Mouse (Mus musculus) forebrain, embryonic 10.5 days (tissue): ENCODE measurements around the gene Utp11. TPM values are rescaled to one million over a fixed set of nuclear protein-coding genes. Genes with fewer than 3 reads are reported as not detected.
"Not testable (repeated sequence)": the region's sequence is repeated elsewhere in the genome, so short reads cannot be mapped to it uniquely, and the experiment has no call there.

Experiments
- DNase-seq: peaks from one replicate; pipeline ENCODE4 v3.0.0-alpha.2; 2017; ENCODE audit warnings: low spot score; ENCODE audit errors: extremely low spot score
- H3K27ac ChIP-seq: fragments of 300-500 bp; sonication (generic); 2 replicates; pipeline ENCODE4 v1.5.1; 2016; ENCODE audit warnings: mild to moderate bottlenecking
- H3K27me3 ChIP-seq: fragments of 300-500 bp; sonication (generic); 2 replicates; pipeline ENCODE4 v1.6.1; 2016; ENCODE audit warnings: mild to moderate bottlenecking; ENCODE audit not compliant: poor library complexity, severe bottlenecking
- H3K36me3 ChIP-seq: fragments of 300-500 bp; sonication (generic); replicated peaks from 2 replicates; pipeline ENCODE4 v1.6.1; 2016; ENCODE audit warnings: mild to moderate bottlenecking, moderate library complexity
- H3K4me1 ChIP-seq: fragments of 300-500 bp; sonication (generic); 2 replicates; pipeline ENCODE4 v1.6.1; 2016
- H3K4me3 ChIP-seq: fragments of 300-500 bp; sonication (generic); 2 replicates; pipeline ENCODE4 v1.5.1; 2016; ENCODE audit warnings: mild to moderate bottlenecking, moderate library complexity
- H3K9me3 ChIP-seq: fragments of 300-500 bp; sonication (generic); 2 replicates; pipeline ENCODE4 v1.6.1; 2016; ENCODE audit warnings: mild to moderate bottlenecking, moderate library complexity
- WGBS: fragments of 180-500 bp; shearing (Covaris S2); methylation state at CpG from one replicate; pipeline ENCODE4 v1.1.7; 2016; 5-methylcytosine and 5-hydroxymethylcytosine counted together
- polyA plus RNA-seq: library from polyadenylated mRNA; unstranded; fragments of >200 nt; fragmentation: Nextera tagmentation; extraction: Ambion mirVana; gene quantifications from 2 replicates; pipeline ENCODE4 v1.2.1, GENCODE M21; 2016

Gene Utp11
- polyA plus RNA-seq, 1 experiment from 2014 or later, result 65.9 TPM

- Histone ChIP-seq H3K4me3 (no peak overlapping the region), H3K27me3 (peaks cover 21% of the 10 kb centered on the region), H3K27ac (0 out of 2 replicates have a peak overlapping the region, but pooled peaks have one; percentile 7), H3K4me1 (peaks cover 61% of the 10 kb centered on the region), H3K36me3 (peaks cover 21% of the 10 kb centered on the region), H3K9me3 (no peaks in the 10 kb centered on the region)
- 12% methylated on average over 5 of the region's 5 CpGs for WGBS
- peak; percentile 42 for DNase-seq
These were observed 17.4 kb upstream of the Utp11 start for GRCm38 (mm10) chr4:124710776-124711291.

- Histone ChIP-seq H3K36me3 (peaks cover 24% of the 10 kb centered on the region), H3K27me3 (peaks cover 27% of the 10 kb centered on the region)
- WGBS, result 3% methylated on average over 18 of the region's 18 CpGs
These were observed 16.6 kb upstream of the Utp11 start for GRCm38 (mm10) chr4:124709961-124710446.

GRCm38 (mm10) chr4:124708518-124709477, 15.4 kb upstream of the Utp11 start:
- Histone ChIP-seq H3K36me3 (peaks cover 24% of the 10 kb centered on the region), H3K9me3 (no peaks in the 10 kb centered on the region), H3K4me1 (peaks cover 68% of the 10 kb centered on the region), H3K4me3 (peak overlapping the region; percentile 47), H3K27me3 (peaks cover 27% of the 10 kb centered on the region), H3K27ac (peak overlapping the region; percentile 88)
- 2% methylated on average over 41 of the region's 41 CpGs for WGBS
- DNase-seq, result peak; percentile 84

More at GRCm38 (mm10) chr4:124709961-124710446, 16.6 kb upstream of the Utp11 start:
- peak; percentile 60 for DNase-seq
- peak overlapping the region; percentile 88 for H3K27ac ChIP-seq
- H3K4me3 ChIP-seq, result peak overlapping the region; percentile 47
- peaks cover 61% of the 10 kb centered on the region for H3K4me1 ChIP-seq
- H3K9me3 ChIP-seq, result no peaks in the 10 kb centered on the region

DNA sequence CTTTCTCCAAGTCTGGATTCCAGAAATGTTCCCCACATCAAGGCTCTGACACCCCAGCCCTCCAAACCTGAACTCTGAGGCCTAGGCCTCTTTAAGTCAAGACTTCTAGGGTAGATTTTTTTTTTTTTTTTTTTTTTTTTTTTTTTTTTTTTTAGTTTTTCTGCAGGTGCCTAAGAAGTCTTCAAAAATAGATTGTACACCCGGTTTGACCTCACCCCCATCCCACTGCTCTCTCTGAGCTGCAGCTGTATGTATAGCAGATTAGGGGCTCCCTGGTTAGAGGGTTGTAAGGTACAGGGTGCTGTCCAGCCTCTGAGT, 14.8 kb upstream of the Utp11 start:
- peak overlapping the region; percentile 88 for H3K27ac ChIP-seq
- H3K4me3 ChIP-seq, DNase-seq, H3K9me3 ChIP-seq: not testable (repeated sequence)
- peaks cover 24% of the 10 kb centered on the region for H3K36me3 ChIP-seq
- H3K4me1 ChIP-seq, result peaks cover 74% of the 10 kb centered on the region
- 14% methylated on average over 1 of the region's 1 CpGs for WGBS
- H3K27me3 ChIP-seq, result peaks cover 27% of the 10 kb centered on the region

GRCm38 (mm10) chr4:124707381-124708199, 14.2 kb upstream of the Utp11 start:
- not testable (repeated sequence) for H3K9me3 ChIP-seq, DNase-seq, H3K4me3 ChIP-seq
- peaks cover 27% of the 10 kb centered on the region for H3K27me3 ChIP-seq
- H3K4me1 ChIP-seq, result peaks cover 80% of the 10 kb centered on the region
- H3K27ac ChIP-seq, result peak overlapping the region; percentile 88
- peaks cover 24% of the 10 kb centered on the region for H3K36me3 ChIP-seq
- WGBS, result 88% methylated on average over 25 of the region's 25 CpGs

DNA sequence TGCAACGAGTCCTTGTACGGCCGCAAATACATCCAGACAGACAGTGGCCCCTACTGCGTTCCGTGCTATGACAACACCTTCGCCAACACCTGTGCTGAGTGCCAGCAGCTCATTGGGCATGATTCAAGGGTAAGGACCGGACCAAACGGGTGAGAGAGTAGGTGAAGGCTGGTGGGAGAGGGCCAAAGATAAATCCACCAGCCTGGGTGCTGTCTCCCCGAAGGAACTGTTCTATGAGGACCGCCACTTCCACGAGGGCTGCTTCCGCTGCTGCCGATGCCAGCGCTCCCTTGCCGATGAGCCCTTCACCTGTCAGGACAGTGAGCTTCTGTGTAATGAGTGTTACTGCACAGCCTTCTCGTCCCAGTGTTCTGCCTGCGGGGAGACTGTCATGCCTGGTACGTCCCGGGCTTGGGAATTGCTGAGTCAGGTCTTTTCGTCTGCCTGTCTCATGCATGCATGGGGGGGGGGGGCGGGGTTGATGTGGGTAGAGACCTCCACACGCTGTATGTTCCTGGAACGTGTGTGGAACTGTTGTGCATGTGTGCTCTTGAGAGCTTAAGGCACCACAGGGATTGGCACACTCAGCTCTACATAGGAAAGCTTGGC, 12.4 kb upstream of the Utp11 start:
- Histone ChIP-seq H3K36me3 (peaks cover 24% of the 10 kb centered on the region), H3K4me3 (peak overlapping the region; percentile 5; the same call in 1 of the 2 replicates), H3K9me3 (no peaks in the 10 kb centered on the region), H3K4me1 (peaks cover 94% of the 10 kb centered on the region), H3K27ac (peak overlapping the region; percentile 90), H3K27me3 (peaks cover 27% of the 10 kb centered on the region)
- DNase-seq, result no peak
- WGBS, result 92% methylated on average over 23 of the region's 23 CpGs

GRCm38 (mm10) chr4:124704797-124705474, 11.5 kb upstream of the Utp11 start:
- Histone ChIP-seq H3K36me3 (peaks cover 24% of the 10 kb centered on the region), H3K4me1 (peaks cover 94% of the 10 kb centered on the region), H3K27me3 (peaks cover 27% of the 10 kb centered on the region), H3K9me3 (no peaks in the 10 kb centered on the region), H3K27ac (peak overlapping the region; percentile 90), H3K4me3 (peak overlapping the region; percentile 39)
- WGBS, result 28% methylated on average over 11 of the region's 11 CpGs
- DNase-seq, result peak; percentile 38

GRCm38 (mm10) chr4:124703881-124704796, 10.7 kb upstream of the Utp11 start:
- H3K9me3 ChIP-seq, result no peaks in the 10 kb centered on the region
- H3K36me3 ChIP-seq, result peaks cover 24% of the 10 kb centered on the region
- 6% methylated on average over 6 of the region's 6 CpGs for WGBS
- peak; percentile 59 for DNase-seq
- peak overlapping the region; percentile 90 for H3K27ac ChIP-seq
- peak overlapping the region; percentile 39 for H3K4me3 ChIP-seq
- peaks cover 94% of the 10 kb centered on the region for H3K4me1 ChIP-seq
- peaks cover 27% of the 10 kb centered on the region for H3K27me3 ChIP-seq

GRCm38 (mm10) chr4:124703406-124703805, 10.0 kb upstream of the Utp11 start:
- no peak for DNase-seq
- WGBS, result 50% methylated on average over 2 of the region's 2 CpGs
- H3K9me3 ChIP-seq, result no peaks in the 10 kb centered on the region
- peaks cover 24% of the 10 kb centered on the region for H3K36me3 ChIP-seq
- H3K4me1 ChIP-seq, result peaks cover 89% of the 10 kb centered on the region
- H3K4me3 ChIP-seq, result peak overlapping the region; percentile 39
- H3K27me3 ChIP-seq, result peaks cover 34% of the 10 kb centered on the region
- peak overlapping the region; percentile 90 for H3K27ac ChIP-seq

- no peak for DNase-seq
- H3K4me1 ChIP-seq, result peaks cover 74% of the 10 kb centered on the region
- peak overlapping the region; percentile 91 for H3K4me3 ChIP-seq
- 40% methylated on average over 3 of the region's 5 CpGs for WGBS
- no peaks in the 10 kb centered on the region for H3K9me3 ChIP-seq
- H3K27me3 ChIP-seq, result peaks cover 26% of the 10 kb centered on the region
- H3K36me3 ChIP-seq, result peaks cover 14% of the 10 kb centered on the region
- H3K27ac ChIP-seq, result peak overlapping the region; percentile 94
These were observed 8.5 kb upstream of the Utp11 start for GRCm38 (mm10) chr4:124701916-124702315.
